Mouse (Mus musculus) MEL (cell line): ENCODE results near the gene Klhl30.

ENCODE experiments used
- CTCF ChIP-seq, 3 experiments: IDR thresholded peaks in 2 of 3; conservative IDR thresholded peaks in 1 of 3; 2 replicates each; pipeline ENCODE4 v1.5.1; 2011 to 2012; ENCODE audit warnings: low read length in 3 of 3, low read depth in 2 of 3, mild to moderate bottlenecking in 2 of 3, improper control_type of control experiment in 1 of 3, inconsistent platforms in 1 of 3, mixed read lengths in 1 of 3, moderate library complexity in 1 of 3; ENCODE audit not compliant: control insufficient read depth in 1 of 3, insufficient read depth in 1 of 3, poor library complexity in 1 of 3, severe bottlenecking in 1 of 3
- E2F4 ChIP-seq: IDR thresholded peaks from 2 replicates; pipeline ENCODE4 v1.6.1; 2011; ENCODE audit warnings: low read depth, low read length, improper control_type of control experiment, borderline replicate concordance
- EP300 ChIP-seq, 2 experiments: IDR thresholded peaks; 2 replicates each; pipeline ENCODE4 v1.6.1; 2011; ENCODE audit warnings: improper control_type of control experiment in 2 of 2, low read length in 2 of 2, low read depth in 1 of 2, mild to moderate bottlenecking in 1 of 2
- ETS1 ChIP-seq: IDR thresholded peaks from 2 replicates; pipeline ENCODE4 v1.6.1; 2012; ENCODE audit warnings: low read depth, mild to moderate bottlenecking, inconsistent platforms, low read length, improper control_type of control experiment, moderate library complexity
- GATA1 ChIP-seq: IDR thresholded peaks from 2 replicates; pipeline ENCODE4 v1.6.1; 2011; ENCODE audit warnings: low read depth, low read length, improper control_type of control experiment
- HCFC1 ChIP-seq: IDR thresholded peaks from 2 replicates; pipeline ENCODE4 v1.6.1; 2012; ENCODE audit warnings: low read depth, mild to moderate bottlenecking, inconsistent platforms, low read length, improper control_type of control experiment, moderate library complexity
- JUND ChIP-seq: IDR thresholded peaks from 2 replicates; pipeline ENCODE4 v1.6.1; 2011; ENCODE audit warnings: low read depth, mild to moderate bottlenecking, improper control_type of control experiment, low read length
- MAX ChIP-seq: IDR thresholded peaks from 2 replicates; pipeline ENCODE4 v1.6.1; 2011; ENCODE audit warnings: low read length, improper control_type of control experiment
- POLR2A ChIP-seq, 2 experiments: IDR thresholded peaks; 2 replicates each; pipeline ENCODE4 v1.6.1; 2011 to 2012; ENCODE audit warnings: low read length in 2 of 2, mild to moderate bottlenecking in 2 of 2, control low read depth in 1 of 2, improper control_type of control experiment in 1 of 2, low read depth in 1 of 2, moderate library complexity in 1 of 2; ENCODE audit not compliant: control insufficient read depth in 1 of 2, insufficient read depth in 1 of 2, poor library complexity in 1 of 2
- POLR2AphosphoS2 ChIP-seq: IDR thresholded peaks from 2 replicates; pipeline ENCODE4 v1.6.1; 2011; ENCODE audit warnings: low read length, improper control_type of control experiment
- TAL1 ChIP-seq: IDR thresholded peaks from 2 replicates; pipeline ENCODE4 v1.6.1; 2012; ENCODE audit warnings: mild to moderate bottlenecking, inconsistent platforms, low read length, moderate library complexity, mixed read lengths
- ZC3H11A ChIP-seq: IDR thresholded peaks from 2 replicates; pipeline ENCODE4 v1.6.1; 2012; ENCODE audit warnings: low read depth, mild to moderate bottlenecking, inconsistent platforms, low read length, improper control_type of control experiment
- ZKSCAN1 ChIP-seq: IDR thresholded peaks from 2 replicates; pipeline ENCODE4 v1.6.1; 2012; ENCODE audit warnings: low read depth, mild to moderate bottlenecking, inconsistent platforms, low read length, improper control_type of control experiment, moderate library complexity

DNA sequence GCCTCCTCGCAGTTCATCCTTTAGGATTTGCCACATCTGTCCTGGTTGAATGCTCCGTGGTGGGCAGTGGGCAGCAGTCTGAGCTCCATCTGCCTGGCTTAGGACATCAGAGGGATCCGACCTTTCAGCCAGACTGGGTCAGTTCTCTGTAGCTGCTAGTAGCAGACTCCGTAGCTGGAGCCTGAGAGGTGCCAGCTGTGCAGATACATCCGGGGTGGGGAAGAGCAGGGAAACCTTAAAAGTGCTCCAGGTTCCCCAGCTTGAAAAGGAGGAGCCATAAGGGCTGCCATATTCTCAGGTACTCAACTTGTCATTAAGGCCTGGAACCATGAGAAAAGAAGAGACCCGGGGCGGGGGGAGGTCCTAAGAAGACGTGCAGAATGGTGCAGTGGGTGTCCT is 15.0 kb downstream of the Klhl30 start:
- TF ChIP-seq MAX, result no peak
- no peak for TF ChIP-seq CTCF (IDR thresholded peaks at IDR 0.05 in 2 of 3, conservative IDR thresholded peaks at IDR 0.05 in 1 of 3; ENCODE audit: control insufficient read depth in 1 of 3, insufficient read depth in 1 of 3, low read depth in 2 of 3, low read length in 3 of 3, poor library complexity in 1 of 3, severe bottlenecking in 1 of 3)
- no peak for TF ChIP-seq HCFC1
- no peak for TF ChIP-seq EP300 (IDR thresholded peaks at IDR 0.05; ENCODE audit: low read depth in 1 of 2, low read length in 2 of 2)
- no peak for TF ChIP-seq TAL1
- no peak for TF ChIP-seq POLR2AphosphoS2
- no peak for TF ChIP-seq POLR2A (IDR thresholded peaks at IDR 0.05; ENCODE audit: control insufficient read depth in 1 of 2, insufficient read depth in 1 of 2, low read depth in 1 of 2, low read length in 2 of 2, poor library complexity in 1 of 2)
- TF ChIP-seq E2F4, result no peak
- TF ChIP-seq GATA1, result no peak
- no peak for TF ChIP-seq ZC3H11A
- no peak for TF ChIP-seq JUND
- no peak for TF ChIP-seq ZKSCAN1
- TF ChIP-seq ETS1, result no peak
